Comparison of ENCODE assay signal across 8 mouse cellular contexts in genomic region chr9:119978151-119978810, GRCm38 (mm10). TPM values are rescaled to one million over a fixed set of nuclear protein-coding genes. Genes with fewer than 3 reads are reported as not detected.
DNase-seq lines count a peak whose midpoint lies in the region; ATAC-seq and TF ChIP-seq lines count a peak whose summit lies in the region.

No protein-coding gene starts in this region.

- WGBS in kidney, embryonic 15.5 days: 35% methylated on average over 9 of the region's 9 CpGs
- 55% methylated on average over 9 of the region's 9 CpGs for WGBS in heart, postnatal 0 days

- peak overlapping the region; percentile 36; the same call in 1 of the 2 replicates for H3K4me2 ChIP-seq in kidney, embryonic 15.5 days
- peak overlapping the region; percentile 40; the same call in 1 of the 2 replicates for H3K4me2 ChIP-seq in heart, postnatal 0 days (ENCODE audit: low read depth, low read length)

- no peak for TF ChIP-seq EP300 in heart, postnatal 0 days (IDR thresholded peaks at IDR 0.05; ENCODE audit: low read depth)

- no peak overlapping the region for H3K4me3 ChIP-seq in kidney, embryonic 15.5 days (replicated peaks)
- H3K4me3 ChIP-seq in heart, postnatal 0 days (ENCODE audit: low read depth, low read length): peak overlapping the region; percentile 27; the same call in 1 of the 2 replicates

- ATAC-seq in kidney, embryonic 15.5 days (replicated peaks; ENCODE audit: low FRiP score): no peak
- no peak for ATAC-seq in heart, postnatal 0 days (ENCODE audit: insufficient read depth, low read depth)

- H3K4me1 ChIP-seq in kidney, embryonic 15.5 days: peaks cover 71% of the 10 kb centered on the region
- H3K4me1 ChIP-seq in heart, postnatal 0 days (ENCODE audit: control insufficient read depth, insufficient read depth): peaks cover 47% of the 10 kb centered on the region

- H3K27ac ChIP-seq in kidney, embryonic 15.5 days: peak overlapping the region; percentile 71
- H3K27ac ChIP-seq in heart, postnatal 0 days (ENCODE audit: low read depth): peak overlapping the region; percentile 55

- peaks cover 18% of the 10 kb centered on the region for H3K36me3 ChIP-seq in kidney, embryonic 15.5 days
- peaks cover 27% of the 10 kb centered on the region for H3K36me3 ChIP-seq in heart, postnatal 0 days (replicated peaks; ENCODE audit: control insufficient read depth, insufficient read depth, low read length)
- H3K36me3 ChIP-seq in splenic B cell, adult 2 months (ENCODE audit: control insufficient read depth, insufficient read depth, low read length, poor library complexity, severe bottlenecking): peaks cover 7% of the 10 kb centered on the region

- TF ChIP-seq CTCF in heart, postnatal 0 days (IDR thresholded peaks at IDR 0.05; ENCODE audit: low read depth): no peak

- no peaks in the 10 kb centered on the region for H3K9me3 ChIP-seq in kidney, embryonic 15.5 days (replicated peaks)
- no peaks in the 10 kb centered on the region for H3K9me3 ChIP-seq in heart, postnatal 0 days (replicated peaks; ENCODE audit: control insufficient read depth, low read length)

- H3K27me3 ChIP-seq in kidney, embryonic 15.5 days: no peaks in the 10 kb centered on the region
- H3K27me3 ChIP-seq in heart, postnatal 0 days (ENCODE audit: control insufficient read depth, insufficient read depth, low read length): no peaks in the 10 kb centered on the region
- no peaks in the 10 kb centered on the region for H3K27me3 ChIP-seq in splenic B cell, adult 2 months (ENCODE audit: control insufficient read depth, insufficient read depth, low read length, poor library complexity, severe bottlenecking)

- no peak for DNase-seq in kidney, adult 8-10 months
- DNase-seq in Muller cell, postnatal 12 days (ENCODE audit: inconsistent ontology term): peak; percentile 72
- no peak for DNase-seq in heart, postnatal 0 days (ENCODE audit: low spot score)
- DNase-seq in splenic B cell, adult 2 months (ENCODE audit: low read depth, low spot score): peak; percentile 79
- no peak for DNase-seq in MN1 (ENCODE audit: low spot score)
- no peak for DNase-seq in frontal cortex, postnatal 25 days (ENCODE audit: low spot score in 2 of 2)
- DNase-seq in c-Kit-positive CD71-positive TER-119-positive erythroid progenitor cells, embryonic 14.5 days (ENCODE audit: low spot score): no peak

- H3K9ac ChIP-seq in kidney, embryonic 15.5 days: no peak overlapping the region
- H3K9ac ChIP-seq in heart, postnatal 0 days (replicated peaks; ENCODE audit: low read depth, low read length): peak overlapping the region; percentile 31; the same call in 1 of the 2 replicates

RNA-seq across cellular contexts. Expression of gene Csrnp1, which starts 6.2 kb away (rescaled TPM):
- polyA plus RNA-seq in kidney, embryonic 15.5 days (2015; fragmentation: Nextera tagmentation; extraction: Ambion mirVana): 5.6 and 7.1 TPM in 2 replicates
- 23.8 and 96.9 TPM in 2 replicates for total RNA-seq in heart, postnatal 0 days (2014; rRNA removed; ENCODE audit: low replicate concordance)
- 4.0 and 4.2 TPM in 2 replicates for polyA plus RNA-seq in heart, postnatal 0 days (2015; fragmentation: Nextera tagmentation; extraction: Ambion mirVana)

RNA-seq across cellular contexts. Expression of gene Ttc21a, which starts 40.9 kb away (rescaled TPM):
- polyA plus RNA-seq in kidney, embryonic 15.5 days (2015; fragmentation: Nextera tagmentation; extraction: Ambion mirVana): 0.26 and 0.29 TPM in 2 replicates
- 0.27 TPM in 1 of 2 replicates, not detected in the other for total RNA-seq in heart, postnatal 0 days (2014; rRNA removed; ENCODE audit: low replicate concordance)
- polyA plus RNA-seq in heart, postnatal 0 days (2015; fragmentation: Nextera tagmentation; extraction: Ambion mirVana): 0.05 and 0.07 TPM in 2 replicates

RNA-seq across cellular contexts. Expression of gene Gorasp1, which starts 40.9 kb away (rescaled TPM):
- 27.7 and 29.7 TPM in 2 replicates for polyA plus RNA-seq in kidney, embryonic 15.5 days (2015; fragmentation: Nextera tagmentation; extraction: Ambion mirVana)
- total RNA-seq in heart, postnatal 0 days (2014; rRNA removed; ENCODE audit: low replicate concordance): 10.0 and 63.5 TPM in 2 replicates
- polyA plus RNA-seq in heart, postnatal 0 days (2015; fragmentation: Nextera tagmentation; extraction: Ambion mirVana): 14.1 and 16.8 TPM in 2 replicates

RNA-seq across cellular contexts. Expression of gene Xirp1, which starts 45.1 kb away (rescaled TPM):
- polyA plus RNA-seq in kidney, embryonic 15.5 days (2015; fragmentation: Nextera tagmentation; extraction: Ambion mirVana): 0.38 and 0.41 TPM in 2 replicates
- total RNA-seq in heart, postnatal 0 days (2014; rRNA removed; ENCODE audit: low replicate concordance): 140 and 178 TPM in 2 replicates
- 38.4 and 45.1 TPM in 2 replicates for polyA plus RNA-seq in heart, postnatal 0 days (2015; fragmentation: Nextera tagmentation; extraction: Ambion mirVana)

Comparison
In these comparisons a context has a peak if more than half of its experiments do, and no peak if none do; other contexts are left out.
1. DNase-seq: peak in Muller cell, postnatal 12 days (single experiment) and splenic B cell, adult 2 months (single experiment); none in kidney, adult 8-10 months (0 of 2), heart, postnatal 0 days (single experiment), MN1 (single experiment), frontal cortex, postnatal 25 days (0 of 2) and c-Kit-positive CD71-positive TER-119-positive erythroid progenitor cells, embryonic 14.5 days (single experiment).